Mouse (Mus musculus) forebrain, embryonic 12.5 days (tissue): ENCODE data around the gene Ak3. TPM values are rescaled to one million over a fixed set of nuclear protein-coding genes. Genes with fewer than 3 reads are reported as not detected.
A peak's percentile ranks its signal among the peaks of the same experiment; 100 is the strongest.
"Not testable (repeated sequence)": the region's sequence is repeated elsewhere in the genome, so short reads cannot be mapped to it uniquely, and the experiment has no call there.

Experiments used
- ATAC-seq: fragments of 200-750 bp; cut with Nextera tagmentation; 2 replicates; pipeline ENCODE4 v1.8.0; 2017; ENCODE audit warnings: moderate TSS enrichment; ENCODE audit not compliant: low FRiP score
- H3K27ac ChIP-seq: fragments of 300-500 bp; sonication (generic); 2 replicates; pipeline ENCODE4 v1.5.1; 2016; ENCODE audit warnings: mild to moderate bottlenecking
- H3K27me3 ChIP-seq: fragments of 300-500 bp; sonication (generic); 2 replicates; pipeline ENCODE4 v1.6.1; 2016; ENCODE audit warnings: mild to moderate bottlenecking
- H3K36me3 ChIP-seq: fragments of 300-500 bp; sonication (generic); replicated peaks from 2 replicates; pipeline ENCODE4 v1.6.1; 2016; ENCODE audit warnings: mild to moderate bottlenecking
- H3K4me1 ChIP-seq: fragments of 300-500 bp; sonication (generic); 2 replicates; pipeline ENCODE4 v1.6.1; 2016
- H3K4me2 ChIP-seq: fragments of 300-500 bp; sonication (generic); 2 replicates; pipeline ENCODE4 v1.6.1; 2016; ENCODE audit warnings: mild to moderate bottlenecking, moderate library complexity
- H3K4me3 ChIP-seq: fragments of 300-500 bp; sonication (generic); replicated peaks from 2 replicates; pipeline ENCODE4 v1.5.1; 2016; ENCODE audit warnings: mild to moderate bottlenecking
- H3K9ac ChIP-seq: fragments of 300-500 bp; sonication (generic); 2 replicates; pipeline ENCODE4 v1.6.1; 2016; ENCODE audit warnings: mild to moderate bottlenecking
- H3K9me3 ChIP-seq: fragments of 300-500 bp; sonication (generic); 2 replicates; pipeline ENCODE4 v1.6.1; 2016
- WGBS: fragments of 180-500 bp; shearing (Covaris S2); methylation state at CpG from one replicate; pipeline ENCODE4 v1.1.7; 2016; 5-methylcytosine and 5-hydroxymethylcytosine counted together
- polyA plus RNA-seq: library from polyadenylated mRNA; unstranded; fragments of >200 nt; fragmentation: Nextera tagmentation; extraction: Ambion mirVana; gene quantifications from 2 replicates; pipeline ENCODE4 v1.2.1, GENCODE M21; 2016

Gene Ak3
- polyA plus RNA-seq, 1 experiment from 2014 or later, result 68.0 TPM

DNA sequence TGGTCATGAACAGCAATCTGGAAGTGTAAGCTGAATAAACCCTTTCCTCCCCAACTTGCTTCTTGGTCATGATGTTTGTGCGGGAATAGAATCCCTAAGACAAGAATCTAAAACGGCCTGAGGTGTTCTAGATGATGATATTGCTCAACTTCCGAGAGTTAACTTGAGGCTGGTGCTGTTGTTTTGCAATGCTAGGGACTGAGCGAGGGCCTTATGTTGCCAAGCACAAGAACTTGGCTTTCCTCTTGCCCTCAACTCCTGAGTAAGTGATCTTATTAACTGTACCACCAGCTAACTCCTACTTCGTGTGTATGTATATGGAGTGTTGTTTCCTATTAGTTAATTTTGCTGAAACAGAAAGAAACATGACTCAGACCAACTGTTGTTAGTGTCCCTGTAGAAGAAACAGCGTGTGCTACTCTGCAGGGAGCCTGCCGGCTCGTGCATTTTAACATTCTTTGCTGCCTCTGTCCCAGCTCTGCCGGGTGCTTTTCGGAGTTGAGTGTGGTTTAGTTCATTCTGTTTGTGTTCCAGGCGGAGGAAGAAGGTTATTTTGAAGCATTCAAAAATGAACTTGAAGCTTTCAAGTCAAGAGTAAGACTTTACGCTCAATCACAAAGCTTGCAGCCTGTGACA is 36.3 kb downstream of the Ak3 start:
- no peak overlapping the region for H3K4me2 ChIP-seq
- no peaks in the 10 kb centered on the region for H3K9me3 ChIP-seq
- H3K9ac ChIP-seq, result no peak overlapping the region
- 86% methylated on average over 12 of the region's 12 CpGs for WGBS
- no peak overlapping the region for H3K27ac ChIP-seq
- H3K27me3 ChIP-seq, result no peaks in the 10 kb centered on the region
- H3K4me3 ChIP-seq, result no peak overlapping the region
- ATAC-seq, result no peak
- no peaks in the 10 kb centered on the region for H3K4me1 ChIP-seq
- peaks cover 70% of the 10 kb centered on the region for H3K36me3 ChIP-seq

DNA sequence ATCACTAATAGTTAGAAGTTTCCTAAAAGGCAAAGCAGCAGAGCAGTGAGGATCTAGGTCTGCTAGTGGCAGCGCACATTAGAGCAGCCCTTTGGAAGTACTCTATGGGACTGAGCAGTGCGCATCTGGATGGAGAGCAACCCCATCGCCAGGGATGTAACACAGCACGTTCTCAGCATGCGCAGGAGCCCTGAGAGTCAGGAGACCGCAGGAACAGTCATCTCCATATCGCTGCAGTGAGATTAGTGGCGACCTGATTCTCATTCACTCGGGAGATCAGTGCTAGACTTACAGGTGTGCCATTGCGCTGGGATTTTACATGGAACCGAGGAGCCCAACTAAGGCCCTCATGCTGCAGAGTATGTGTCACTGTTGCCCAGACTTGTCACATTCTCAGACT is 38.7 kb downstream of the Ak3 start:
- ATAC-seq, result no peak
- no peaks in the 10 kb centered on the region for H3K4me1 ChIP-seq
- no peak overlapping the region for H3K4me3 ChIP-seq
- no peak overlapping the region for H3K27ac ChIP-seq
- no peaks in the 10 kb centered on the region for H3K27me3 ChIP-seq
- no peak overlapping the region for H3K4me2 ChIP-seq
- no peak overlapping the region for H3K9ac ChIP-seq
- WGBS, result 94% methylated on average over 11 of the region's 11 CpGs
- H3K36me3 ChIP-seq, result peaks cover 56% of the 10 kb centered on the region
- no peaks in the 10 kb centered on the region for H3K9me3 ChIP-seq

DNA sequence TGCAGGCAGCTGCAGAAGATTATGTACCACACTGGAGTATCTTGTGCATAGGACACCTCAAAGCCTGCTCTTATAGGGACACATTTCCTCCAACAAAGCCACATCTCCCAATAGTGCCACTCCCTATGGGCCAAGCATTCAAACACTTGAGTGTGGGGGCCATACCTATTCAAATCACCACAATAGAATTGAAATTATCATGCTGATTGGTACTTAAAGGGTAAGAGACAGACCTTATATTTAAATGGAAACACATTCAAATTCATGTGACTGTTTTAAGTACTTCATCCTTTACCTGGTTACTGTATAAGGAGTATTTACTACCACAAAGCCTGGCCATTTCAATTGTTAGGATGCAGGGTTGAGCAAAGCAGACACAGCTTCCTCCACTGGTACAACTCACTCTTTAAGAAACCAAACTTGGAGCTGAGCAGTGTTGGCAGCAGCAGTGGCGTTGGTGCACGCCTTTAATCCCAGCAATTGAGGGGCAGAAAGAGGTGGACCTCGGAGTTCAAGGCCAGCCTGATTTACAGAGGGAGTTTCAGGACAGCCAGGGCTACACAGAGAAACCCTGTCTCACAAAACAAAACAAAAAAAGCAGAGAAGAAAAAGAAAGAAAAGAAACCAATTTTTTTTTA is 39.6 kb downstream of the Ak3 start:
- WGBS, result 85% methylated on average over 3 of the region's 3 CpGs
- Histone ChIP-seq H3K27me3 (no peaks in the 10 kb centered on the region), H3K36me3 (peaks cover 50% of the 10 kb centered on the region), H3K4me2 (no peak overlapping the region), H3K9ac (no peak overlapping the region), H3K4me1 (no peaks in the 10 kb centered on the region), H3K9me3 (no peaks in the 10 kb centered on the region), H3K4me3 (no peak overlapping the region), H3K27ac (no peak overlapping the region)
- ATAC-seq, result no peak

DNA sequence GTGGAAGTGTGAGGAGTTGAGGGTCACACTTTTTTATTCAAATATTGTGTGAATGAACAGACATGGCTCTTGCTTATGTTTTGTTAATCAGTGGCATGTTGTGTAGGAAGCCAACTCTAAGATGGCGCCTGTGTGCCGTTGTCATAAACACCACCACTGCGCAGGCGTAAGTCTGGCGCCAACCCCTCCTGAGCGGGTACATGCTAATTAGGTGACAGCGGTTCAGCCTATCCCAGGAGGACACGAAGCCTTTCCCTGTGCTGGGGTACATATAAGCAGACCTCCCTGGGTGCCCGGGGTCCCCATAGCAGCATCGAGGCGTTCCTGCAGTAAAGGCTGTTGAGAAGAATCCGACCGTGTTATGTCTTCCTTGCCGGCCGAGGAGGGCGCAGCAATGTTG is 47.4 kb downstream of the Ak3 start:
- not testable (repeated sequence) for ATAC-seq, H3K9me3 ChIP-seq, H3K27ac ChIP-seq, H3K4me2 ChIP-seq, H3K4me3 ChIP-seq, H3K9ac ChIP-seq, H3K4me1 ChIP-seq, H3K27me3 ChIP-seq
- H3K36me3 ChIP-seq, result peaks cover 56% of the 10 kb centered on the region
- WGBS, result 96% methylated on average over 16 of the region's 16 CpGs

DNA sequence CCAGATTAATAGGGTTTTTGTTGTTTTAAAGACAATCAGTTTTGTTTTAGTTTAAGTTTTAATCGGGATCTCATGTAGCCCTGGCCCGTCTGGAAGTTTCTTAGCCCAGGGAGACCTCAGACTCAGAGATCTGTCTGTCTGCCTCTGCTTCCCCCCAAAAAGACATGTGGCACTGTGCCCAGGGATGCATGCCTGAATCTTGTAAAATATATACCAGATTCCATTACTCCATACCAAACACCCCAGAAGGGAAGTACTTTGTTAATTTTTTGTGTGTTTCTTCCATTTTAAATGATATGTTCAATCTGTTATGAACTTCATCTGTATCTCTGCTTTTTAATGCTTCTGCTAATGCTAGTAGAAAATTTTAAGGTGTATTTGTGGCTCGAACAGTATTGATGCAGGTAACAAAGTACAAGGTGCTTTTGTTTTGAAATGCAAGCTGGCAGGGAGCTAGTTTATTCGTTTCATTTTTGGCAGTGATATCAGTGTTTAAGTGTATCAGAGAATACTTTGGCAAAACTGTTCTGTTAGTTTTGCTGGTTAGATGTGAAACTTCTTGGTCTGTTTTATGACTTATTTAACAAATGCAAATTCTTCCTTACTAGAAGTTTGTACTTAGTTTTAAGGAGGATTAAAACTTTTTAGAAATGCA is 49.7 kb downstream of the Ak3 start:
- H3K9ac ChIP-seq, result no peak overlapping the region
- WGBS, result 95% methylated on average over 4 of the region's 4 CpGs
- H3K9me3 ChIP-seq, result no peaks in the 10 kb centered on the region
- no peak overlapping the region for H3K27ac ChIP-seq
- H3K4me1 ChIP-seq, result no peaks in the 10 kb centered on the region
- H3K4me3 ChIP-seq, result no peak overlapping the region
- H3K27me3 ChIP-seq, result no peaks in the 10 kb centered on the region
- no peak for ATAC-seq
- peaks cover 67% of the 10 kb centered on the region for H3K36me3 ChIP-seq
- H3K4me2 ChIP-seq, result no peak overlapping the region

DNA sequence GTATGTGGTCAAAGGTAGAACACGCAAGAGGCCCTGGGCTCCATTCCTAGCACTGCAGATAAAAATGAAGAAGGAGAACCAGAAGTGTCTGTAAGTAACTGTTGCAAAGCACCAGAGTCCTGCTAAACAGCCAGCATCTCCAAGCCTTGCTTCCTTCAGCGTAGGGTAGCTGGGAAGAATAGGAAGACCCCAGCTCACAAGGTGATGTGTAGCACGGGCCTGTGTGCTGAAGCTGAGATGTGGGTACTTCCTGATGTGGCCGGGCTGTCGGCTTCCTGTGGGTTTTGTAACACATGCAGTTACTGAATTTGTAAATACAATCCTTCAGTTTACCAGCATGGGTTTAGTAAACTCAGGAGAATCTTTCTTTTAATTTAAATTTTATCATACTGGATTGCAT is 52.4 kb downstream of the Ak3 start:
- H3K4me1 ChIP-seq, result peaks cover 10% of the 10 kb centered on the region
- H3K4me2 ChIP-seq, result no peak overlapping the region
- no peaks in the 10 kb centered on the region for H3K27me3 ChIP-seq
- peaks cover 40% of the 10 kb centered on the region for H3K36me3 ChIP-seq
- 91% methylated on average over 5 of the region's 5 CpGs for whole genome bisulfite sequencing
- no peak overlapping the region for H3K27ac ChIP-seq
- no peak overlapping the region for H3K9ac ChIP-seq
- H3K9me3 ChIP-seq, result no peaks in the 10 kb centered on the region
- H3K4me3 ChIP-seq, result no peak overlapping the region
- no peak for ATAC-seq

DNA sequence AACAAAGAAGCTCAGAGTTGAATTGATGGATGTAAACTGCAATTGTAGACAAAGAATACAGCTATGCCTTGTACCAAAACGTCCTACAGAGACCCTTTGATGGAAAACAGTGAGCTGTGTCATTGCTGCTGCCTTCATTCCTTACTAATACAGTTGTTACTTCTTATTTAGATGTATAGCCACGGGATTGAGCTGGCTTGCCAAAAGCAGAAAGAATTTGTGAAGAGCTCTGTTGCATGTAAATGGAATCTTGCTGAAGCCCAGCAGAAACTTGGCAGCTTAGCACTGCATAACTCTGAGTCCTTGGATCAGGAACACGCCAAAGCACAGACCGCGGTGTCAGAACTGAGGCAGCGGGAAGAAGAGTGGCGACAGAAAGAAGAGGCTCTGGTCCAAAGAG is 52.9 kb downstream of the Ak3 start:
- Histone ChIP-seq H3K27me3 (no peaks in the 10 kb centered on the region), H3K36me3 (peaks cover 35% of the 10 kb centered on the region), H3K4me2 (no peak overlapping the region), H3K4me1 (peaks cover 10% of the 10 kb centered on the region), H3K27ac (no peak overlapping the region), H3K9me3 (no peaks in the 10 kb centered on the region), H3K9ac (no peak overlapping the region), H3K4me3 (no peak overlapping the region)
- ATAC-seq, result no peak
- WGBS, result 77% methylated on average over 7 of the region's 7 CpGs

DNA sequence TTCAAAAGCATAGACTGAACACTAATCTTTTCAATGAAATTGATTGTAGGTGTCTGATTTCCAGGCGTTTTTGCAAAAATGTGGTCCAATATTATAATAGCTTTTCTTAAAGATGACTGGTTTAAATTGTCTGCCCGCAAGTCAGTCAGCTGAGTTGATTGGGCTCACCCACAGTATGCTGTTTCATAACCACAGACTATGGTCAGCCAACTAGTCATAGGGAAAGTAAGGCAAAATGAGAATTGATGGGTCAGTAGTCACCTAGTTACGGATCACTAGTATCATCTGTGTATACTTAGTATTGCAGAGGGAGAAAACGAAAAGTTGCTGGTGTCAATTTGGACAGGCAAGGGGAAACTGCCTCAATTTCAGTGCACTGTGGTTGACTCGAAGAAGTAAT is 56.4 kb downstream of the Ak3 start:
- no peak for ATAC-seq
- Histone ChIP-seq H3K4me3 (peak overlapping the region; percentile 91), H3K27ac (peak overlapping the region; percentile 81; the same call in 1 of the 2 replicates), H3K9me3 (no peaks in the 10 kb centered on the region), H3K9ac (peak overlapping the region; percentile 87), H3K36me3 (peaks cover 21% of the 10 kb centered on the region), H3K27me3 (peaks cover 4% of the 10 kb centered on the region; the same call in 1 of the 2 replicates), H3K4me1 (peaks cover 15% of the 10 kb centered on the region), H3K4me2 (peak overlapping the region; percentile 75)
- WGBS, result 76% methylated on average over 5 of the region's 5 CpGs

DNA sequence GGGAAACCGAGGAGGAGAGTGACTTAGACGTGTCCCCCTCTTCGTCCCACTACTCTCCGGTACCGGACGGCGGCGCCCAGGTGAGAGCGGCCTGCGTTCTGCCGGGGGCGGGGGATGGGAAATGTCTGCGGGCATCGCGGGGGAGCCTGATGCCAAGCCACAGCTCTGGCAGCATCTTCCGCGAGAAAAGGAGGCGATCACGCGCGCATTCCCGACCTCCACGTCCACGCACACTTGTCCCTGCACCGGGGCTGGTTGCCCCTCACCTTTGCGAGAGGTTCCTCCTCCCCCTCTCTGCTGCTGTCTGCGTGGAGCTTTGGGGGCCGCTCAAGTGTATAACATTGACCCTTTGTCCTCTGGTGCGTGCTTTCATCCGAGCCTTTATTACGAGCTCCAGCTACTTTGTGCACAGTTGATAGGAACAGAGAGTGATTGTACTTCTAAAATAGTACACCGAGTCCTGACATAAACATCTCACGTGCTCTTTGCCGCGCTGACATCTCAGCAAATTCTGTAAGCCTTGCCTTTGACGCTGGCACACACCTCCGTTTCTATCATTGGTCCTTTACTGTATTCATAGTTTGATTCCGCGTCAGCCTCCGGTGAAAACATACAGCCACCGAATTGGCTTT is 57.1 kb downstream of the Ak3 start:
- Histone ChIP-seq H3K27ac (peak overlapping the region; percentile 81), H3K36me3 (peaks cover 15% of the 10 kb centered on the region), H3K9ac (peak overlapping the region; percentile 87), H3K27me3 (peaks cover 4% of the 10 kb centered on the region; the same call in 1 of the 2 replicates), H3K4me1 (peaks cover 15% of the 10 kb centered on the region), H3K4me2 (peak overlapping the region; percentile 75), H3K9me3 (no peaks in the 10 kb centered on the region), H3K4me3 (peak overlapping the region; percentile 91)
- ATAC-seq, result peak; percentile 81
- 1% methylated on average over 41 of the region's 41 CpGs for WGBS

DNA sequence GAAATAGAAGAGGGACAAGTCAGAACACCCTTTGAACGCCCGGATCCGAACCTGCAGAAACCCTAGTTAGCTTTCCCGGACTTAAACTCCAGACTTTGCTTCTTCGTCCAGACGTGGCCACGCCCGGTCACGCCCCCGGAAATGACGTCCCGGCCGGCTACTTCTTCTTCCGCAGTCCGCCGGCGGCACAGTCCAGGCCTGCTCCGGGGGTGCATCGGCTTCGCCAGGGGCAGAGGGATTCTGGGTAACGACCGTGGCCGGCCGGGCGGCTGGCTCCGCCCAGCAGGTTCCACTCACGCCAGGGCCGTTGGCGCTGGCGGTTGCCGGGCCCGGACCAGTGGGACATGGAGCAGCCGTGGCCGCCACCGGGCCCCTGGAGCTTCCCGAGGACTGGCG is 57.6 kb downstream of the Ak3 start, which contains the start of gene Cdc37l1:
TSS of gene Cdc37l1 (plus strand) at position 159 of the 396 bp plus-strand sequence.
- Histone ChIP-seq H3K4me1 (peaks cover 15% of the 10 kb centered on the region), H3K4me2 (peak within 1 kb of the TSS; percentile 75), H3K9ac (peak within 1 kb of the TSS; percentile 87), H3K4me3 (peak within 1 kb of the TSS; percentile 91), H3K27me3 (peaks cover 4% of the 10 kb centered on the region; the same call in 1 of the 2 replicates), H3K9me3 (no peaks in the 10 kb centered on the region), H3K36me3 (peaks cover 10% of the 10 kb centered on the region), H3K27ac (peak within 1 kb of the TSS; percentile 81)
- 0% methylated on average over 34 of the region's 37 CpGs for WGBS
- peak; percentile 98 for ATAC-seq

DNA sequence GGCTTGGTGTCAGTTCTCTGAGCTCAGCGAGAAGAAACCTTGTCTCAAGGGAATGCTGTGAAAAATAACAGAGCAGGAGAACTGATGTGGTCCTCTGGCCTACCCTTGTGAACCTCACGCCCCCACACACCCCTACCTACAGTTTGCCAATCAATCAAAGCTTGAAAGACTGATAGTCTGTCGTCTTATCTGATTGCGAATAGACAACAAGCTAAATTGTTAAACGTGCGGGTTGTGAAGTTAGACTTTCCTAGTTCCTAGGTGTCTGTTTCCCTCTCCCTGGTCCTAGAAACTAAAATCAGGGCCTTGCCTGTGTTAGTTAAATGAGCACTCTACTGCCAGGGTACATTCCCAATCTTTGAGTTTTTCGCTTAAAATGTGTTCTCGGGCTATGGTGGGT is 58.2 kb downstream of the Ak3 start:
- Histone ChIP-seq H3K27me3 (peaks cover 4% of the 10 kb centered on the region; the same call in 1 of the 2 replicates), H3K4me2 (peak overlapping the region; percentile 75), H3K36me3 (peaks cover 4% of the 10 kb centered on the region), H3K27ac (no peak overlapping the region), H3K4me1 (peaks cover 15% of the 10 kb centered on the region), H3K9me3 (no peaks in the 10 kb centered on the region), H3K9ac (peak overlapping the region; percentile 87; the same call in 1 of the 2 replicates), H3K4me3 (peak overlapping the region; percentile 91)
- 77% methylated on average over 8 of the region's 8 CpGs for WGBS
- no peak for ATAC-seq

DNA sequence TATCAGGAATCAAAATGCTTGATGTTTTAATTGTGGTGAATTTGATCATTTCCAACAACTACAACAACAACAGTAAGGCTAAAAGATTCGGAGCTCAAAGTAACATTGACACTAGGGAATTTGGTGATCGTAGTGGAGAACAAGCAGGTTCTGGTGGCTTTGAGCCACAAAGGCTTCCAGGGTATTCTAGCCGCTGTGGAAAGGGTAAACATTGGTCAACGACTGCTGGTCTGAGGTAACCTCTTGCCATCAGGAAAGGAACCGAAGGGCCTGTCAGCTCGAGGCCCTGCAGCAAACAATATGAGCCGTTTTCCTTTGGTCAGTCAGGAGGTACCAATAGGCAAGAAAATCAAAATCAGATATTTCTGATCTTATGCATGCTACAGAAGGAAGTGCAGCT is 65.1 kb downstream of the Ak3 start:
- Histone ChIP-seq H3K4me1 (no peaks in the 10 kb centered on the region), H3K4me2 (no peak overlapping the region), H3K36me3 (no peaks in the 10 kb centered on the region), H3K4me3 (no peak overlapping the region), H3K27me3 (no peaks in the 10 kb centered on the region), H3K27ac (no peak overlapping the region), H3K9me3 (no peaks in the 10 kb centered on the region), H3K9ac (no peak overlapping the region)
- 87% methylated on average over 7 of the region's 7 CpGs for WGBS
- no peak for ATAC-seq
